Comparison of ENCODE assay signal across 18 mouse cellular contexts in genomic region chr6:94231367-94231766, GRCm38 (mm10). TPM values are rescaled to one million over a fixed set of nuclear protein-coding genes. Genes with fewer than 3 reads are reported as not detected.
DNase-seq lines count a peak whose midpoint lies in the region; ATAC-seq and TF ChIP-seq lines count a peak whose summit lies in the region.
"Had no signal": no experiment of that assay in that cellular context is flagged by ENCODE, and none has a peak within 500 bp of the region (broad histone marks: within the 10 kb centered on the region; RNA-seq: fewer than 3 reads in every experiment).

No protein-coding gene starts in this region.

- no peaks in the 10 kb centered on the region for H3K36me3 ChIP-seq in heart, embryonic 16.5 days (ENCODE audit: control insufficient read depth, insufficient read depth)
- no peaks in the 10 kb centered on the region for H3K36me3 ChIP-seq in liver, embryonic 12.5 days
- no peaks in the 10 kb centered on the region for H3K36me3 ChIP-seq in liver, embryonic 11.5 days (ENCODE audit: control insufficient read depth, insufficient read depth, low read length)
- no peaks in the 10 kb centered on the region for H3K36me3 ChIP-seq in intestine, postnatal 0 days (ENCODE audit: control insufficient read depth, insufficient read depth)
- H3K36me3 ChIP-seq in stomach, embryonic 15.5 days = no peaks in the 10 kb centered on the region
- H3K36me3 ChIP-seq: embryonic facial prominence, embryonic 15.5 days; forebrain, embryonic 10.5 days; limb, embryonic 12.5 days; neural tube, embryonic 13.5 days had no signal

- no peak overlapping the region for H3K4me3 ChIP-seq in heart, embryonic 16.5 days (ENCODE audit: low read length)
- no peak overlapping the region for H3K4me3 ChIP-seq in liver, embryonic 12.5 days
- no peak overlapping the region for H3K4me3 ChIP-seq in liver, embryonic 11.5 days (ENCODE audit: low read depth, low read length)
- H3K4me3 ChIP-seq in intestine, postnatal 0 days (ENCODE audit: low read depth, low read length) = no peak overlapping the region
- no peak overlapping the region for H3K4me3 ChIP-seq in stomach, embryonic 15.5 days (replicated peaks)
- H3K4me3 ChIP-seq: embryonic facial prominence, embryonic 15.5 days; forebrain, embryonic 10.5 days; limb, embryonic 12.5 days; neural tube, embryonic 13.5 days had no signal

- no peak overlapping the region for H3K9ac ChIP-seq in heart, embryonic 16.5 days (ENCODE audit: low read length)
- H3K9ac ChIP-seq in liver, embryonic 12.5 days = no peak overlapping the region
- H3K9ac ChIP-seq in liver, embryonic 11.5 days (ENCODE audit: low read depth, low read length) = no peak overlapping the region
- H3K9ac ChIP-seq in intestine, postnatal 0 days (ENCODE audit: low read depth, low read length) = no peak overlapping the region
- no peak overlapping the region for H3K9ac ChIP-seq in stomach, embryonic 15.5 days
- H3K9ac ChIP-seq: embryonic facial prominence, embryonic 15.5 days; hindbrain, embryonic 14.5 days; limb, embryonic 12.5 days; neural tube, embryonic 13.5 days had no signal

- peaks cover 34% of the 10 kb centered on the region for H3K4me1 ChIP-seq in heart, embryonic 16.5 days (ENCODE audit: control insufficient read depth, insufficient read depth, low read length)
- H3K4me1 ChIP-seq in liver, embryonic 12.5 days = peaks cover 30% of the 10 kb centered on the region
- H3K4me1 ChIP-seq in liver, embryonic 11.5 days (replicated peaks; ENCODE audit: control insufficient read depth, insufficient read depth, low read length) = peaks cover 13% of the 10 kb centered on the region
- peaks cover 11% of the 10 kb centered on the region for H3K4me1 ChIP-seq in intestine, postnatal 0 days (replicated peaks; ENCODE audit: control insufficient read depth, insufficient read depth, low read length)
- H3K4me1 ChIP-seq in stomach, embryonic 15.5 days = peaks cover 6% of the 10 kb centered on the region

- no peak for ATAC-seq in heart, embryonic 16.5 days (replicated peaks; ENCODE audit: extremely low read depth, insufficient read depth, low FRiP score)
- ATAC-seq in liver, embryonic 12.5 days = no peak
- no peak for ATAC-seq in liver, embryonic 11.5 days (replicated peaks; ENCODE audit: low FRiP score)
- no peak for ATAC-seq in intestine, postnatal 0 days
- no peak for ATAC-seq in stomach, embryonic 15.5 days (ENCODE audit: insufficient read depth, low FRiP score, low read depth)

- peak overlapping the region; percentile 15 for H3K27ac ChIP-seq in heart, embryonic 16.5 days (ENCODE audit: low read length)
- no peak overlapping the region for H3K27ac ChIP-seq in liver, embryonic 12.5 days
- H3K27ac ChIP-seq in liver, embryonic 11.5 days (ENCODE audit: low read depth, low read length) = no peak overlapping the region
- peak overlapping the region; percentile 64; the same call in 1 of the 2 replicates for H3K27ac ChIP-seq in intestine, postnatal 0 days (ENCODE audit: low read depth, low read length)
- H3K27ac ChIP-seq in stomach, embryonic 15.5 days = peak overlapping the region; percentile 46; the same call in 1 of the 2 replicates
- H3K27ac ChIP-seq: embryonic facial prominence, embryonic 15.5 days; forebrain, embryonic 10.5 days; hindbrain, embryonic 14.5 days; limb, embryonic 12.5 days; neural tube, embryonic 13.5 days had no signal

- no peak for DNase-seq in heart, adult 18-20 months
- DNase-seq in liver, embryonic 11.5 days (ENCODE audit: low spot score) = no peak
- no peak for DNase-seq in adrenal gland, adult 8-10 months
- DNase-seq: cerebellum, adult 9-10 months; gastrocnemius, postnatal 10 days; heart, postnatal 10 days; layer of hippocampus, adult 9-11 months; spleen, adult 18-20 months had no signal

- no peak overlapping the region for H3K4me2 ChIP-seq in heart, embryonic 16.5 days (ENCODE audit: low read depth, low read length)
- peak overlapping the region; percentile 27; the same call in 1 of the 2 replicates for H3K4me2 ChIP-seq in liver, embryonic 12.5 days
- no peak overlapping the region for H3K4me2 ChIP-seq in liver, embryonic 11.5 days
- H3K4me2 ChIP-seq in intestine, postnatal 0 days (replicated peaks; ENCODE audit: low read depth) = peak overlapping the region; percentile 48
- H3K4me2 ChIP-seq in stomach, embryonic 15.5 days = no peak overlapping the region
- H3K4me2 ChIP-seq: embryonic facial prominence, embryonic 15.5 days; hindbrain, embryonic 14.5 days; limb, embryonic 12.5 days; midbrain, embryonic 11.5 days; neural tube, embryonic 13.5 days had no signal

- 30% methylated on average over 7 of the region's 7 CpGs for WGBS in heart, embryonic 16.5 days
- 50% methylated on average over 7 of the region's 7 CpGs for WGBS in liver, embryonic 12.5 days (ENCODE audit: insufficient replicate concordance)
- WGBS in liver, embryonic 11.5 days = 47% methylated on average over 7 of the region's 7 CpGs
- 14% methylated on average over 7 of the region's 7 CpGs for WGBS in intestine, postnatal 0 days
- 21% methylated on average over 7 of the region's 7 CpGs for WGBS in stomach, embryonic 15.5 days

- TF ChIP-seq CTCF in intestine, postnatal 0 days (IDR thresholded peaks at IDR 0.05; ENCODE audit: low read depth) = no peak

- no peaks in the 10 kb centered on the region for H3K9me3 ChIP-seq in heart, embryonic 16.5 days (replicated peaks; ENCODE audit: control insufficient read depth, low read length)
- no peaks in the 10 kb centered on the region for H3K9me3 ChIP-seq in liver, embryonic 12.5 days (replicated peaks)
- no peaks in the 10 kb centered on the region for H3K9me3 ChIP-seq in liver, embryonic 11.5 days (ENCODE audit: control insufficient read depth, low read length)
- H3K9me3 ChIP-seq in intestine, postnatal 0 days (ENCODE audit: control insufficient read depth) = no peaks in the 10 kb centered on the region
- no peaks in the 10 kb centered on the region for H3K9me3 ChIP-seq in stomach, embryonic 15.5 days
- H3K9me3 ChIP-seq: embryonic facial prominence, embryonic 15.5 days; forebrain, embryonic 10.5 days; limb, embryonic 12.5 days; neural tube, embryonic 13.5 days had no signal

- no peaks in the 10 kb centered on the region for H3K27me3 ChIP-seq in heart, embryonic 16.5 days (ENCODE audit: control insufficient read depth, insufficient read depth, low read length)
- no peaks in the 10 kb centered on the region; the same call in 1 of the 2 replicates for H3K27me3 ChIP-seq in liver, embryonic 12.5 days (replicated peaks)
- no peaks in the 10 kb centered on the region for H3K27me3 ChIP-seq in liver, embryonic 11.5 days (replicated peaks; ENCODE audit: control insufficient read depth, insufficient read depth, low read length)
- H3K27me3 ChIP-seq in intestine, postnatal 0 days (replicated peaks; ENCODE audit: control insufficient read depth, insufficient read depth, low read length) = no peaks in the 10 kb centered on the region
- no peaks in the 10 kb centered on the region for H3K27me3 ChIP-seq in stomach, embryonic 15.5 days (replicated peaks)
- H3K27me3 ChIP-seq: embryonic facial prominence, embryonic 15.5 days; limb, embryonic 12.5 days; neural tube, embryonic 13.5 days had no signal

RNA-seq across cellular contexts. Expression of gene Magi1, which starts 52.4 kb away (rescaled TPM):
- polyA plus RNA-seq in heart, embryonic 16.5 days (2015; fragmentation: Nextera tagmentation; extraction: Ambion mirVana) = 6.3 and 7.2 TPM in 2 replicates
- 10 to 100 TPM; 13.9 to 18.5 TPM for total RNA-seq in heart, adult 18-20 months (2021)
- polyA plus RNA-seq in liver, embryonic 12.5 days (2016; fragmentation: Nextera tagmentation; extraction: Ambion mirVana) = 2.5 and 2.7 TPM in 2 replicates
- polyA plus RNA-seq in liver, embryonic 11.5 days (2014; fragmentation: Nextera tagmentation; extraction: Ambion mirVana) = 4.6 TPM in 2 replicates
- 4.2 and 5.4 TPM in 2 replicates for polyA plus RNA-seq in intestine, postnatal 0 days (2015; fragmentation: Nextera tagmentation; extraction: Ambion mirVana)
- polyA plus RNA-seq in stomach, embryonic 15.5 days (2015; fragmentation: Nextera tagmentation; extraction: Ambion mirVana) = 9.8 and 10.5 TPM in 2 replicates
- 10 to 100 TPM; 16.5 to 69.9 (median 38.8) TPM for total RNA-seq in adrenal gland, adult 8-10 months (2022)

Comparison
In these comparisons a context has a peak if more than half of its experiments do, and no peak if none do; other contexts are left out.
1. H3K4me2 ChIP-seq: peak in liver, embryonic 12.5 days (single experiment) and intestine, postnatal 0 days (single experiment); none in heart, embryonic 16.5 days (single experiment), liver, embryonic 11.5 days (single experiment) and stomach, embryonic 15.5 days (single experiment).
2. H3K27ac ChIP-seq: peak in heart, embryonic 16.5 days (single experiment), intestine, postnatal 0 days (single experiment) and stomach, embryonic 15.5 days (single experiment); none in liver, embryonic 12.5 days (single experiment) and liver, embryonic 11.5 days (single experiment).